Mouse (Mus musculus) forebrain, embryonic 15.5 days (tissue): ENCODE measurements around the gene Kat7. TPM values are rescaled to one million over a fixed set of nuclear protein-coding genes. Genes with fewer than 3 reads are reported as not detected.

Experiments used
- ATAC-seq: fragments of 200-750 bp; cut with Nextera tagmentation; replicated peaks from 2 replicates; pipeline ENCODE4 v1.8.0; 2017; ENCODE audit warnings: mild to moderate bottlenecking, moderate TSS enrichment, moderate library complexity
- H3K27ac ChIP-seq: fragments of 300-500 bp; sonication (generic); replicated peaks from 2 replicates; pipeline ENCODE4 v1.5.1; 2015; ENCODE audit warnings: mild to moderate bottlenecking, inconsistent platforms
- H3K27me3 ChIP-seq: fragments of 300-500 bp; sonication (generic); 2 replicates; pipeline ENCODE4 v1.6.1; 2015; ENCODE audit warnings: inconsistent platforms
- H3K36me3 ChIP-seq: fragments of 300-500 bp; sonication (generic); 2 replicates; pipeline ENCODE4 v1.6.1; 2015; ENCODE audit warnings: mild to moderate bottlenecking, inconsistent platforms
- H3K4me1 ChIP-seq: fragments of 300-500 bp; sonication (generic); 2 replicates; pipeline ENCODE4 v1.6.1; 2015; ENCODE audit warnings: inconsistent platforms
- H3K4me2 ChIP-seq: fragments of 300-500 bp; sonication (generic); replicated peaks from 2 replicates; pipeline ENCODE4 v1.6.1; 2015; ENCODE audit warnings: mild to moderate bottlenecking, inconsistent platforms
- H3K4me3 ChIP-seq: fragments of 300-500 bp; sonication (generic); 2 replicates; pipeline ENCODE4 v1.5.1; 2015; ENCODE audit warnings: mild to moderate bottlenecking, inconsistent platforms
- H3K9ac ChIP-seq: fragments of 300-500 bp; sonication (generic); replicated peaks from 2 replicates; pipeline ENCODE4 v1.6.1; 2015; ENCODE audit warnings: mild to moderate bottlenecking, inconsistent platforms
- H3K9me3 ChIP-seq: fragments of 300-500 bp; sonication (generic); 2 replicates; pipeline ENCODE4 v1.6.1; 2016; ENCODE audit warnings: inconsistent platforms
- WGBS: fragments of 180-500 bp; shearing (Covaris S2); methylation state at CpG from one replicate; pipeline ENCODE4 v1.1.7; 2015; ENCODE audit warnings: mixed read lengths; 5-methylcytosine and 5-hydroxymethylcytosine counted together
- polyA plus RNA-seq: library from polyadenylated mRNA; unstranded; fragments of >200 nt; fragmentation: Nextera tagmentation; extraction: Ambion mirVana; gene quantifications from 2 replicates; pipeline ENCODE4 v1.2.1, GENCODE M21; 2015

The Kat7 gene
- polyA plus RNA-seq, 1 experiment from 2014 or later = 75.7 TPM

- Histone ChIP-seq H3K36me3 (no peaks in the 10 kb centered on the region), H3K9ac (no peak overlapping the region), H3K4me1 (0 out of 2 replicates have a peak, but pooled peaks cover 3% of the 10 kb centered on the region), H3K9me3 (no peaks in the 10 kb centered on the region), H3K4me3 (no peak overlapping the region), H3K27ac (no peak overlapping the region), H3K4me2 (no peak overlapping the region), H3K27me3 (no peaks in the 10 kb centered on the region)
- WGBS = 77% methylated on average over 7 of the region's 7 CpGs
- no peak for ATAC-seq
Observed at GRCm38 (mm10) chr11:95245456-95245855, 64.6 kb downstream of the Kat7 start.

- Histone ChIP-seq H3K27me3 (no peaks in the 10 kb centered on the region), H3K27ac (no peak overlapping the region), H3K4me1 (0 out of 2 replicates have a peak, but pooled peaks cover 3% of the 10 kb centered on the region), H3K9me3 (no peaks in the 10 kb centered on the region), H3K9ac (no peak overlapping the region), H3K36me3 (no peaks in the 10 kb centered on the region), H3K4me3 (no peak overlapping the region), H3K4me2 (no peak overlapping the region)
- ATAC-seq = no peak
- 68% methylated on average over 6 of the region's 6 CpGs for WGBS
Observed at GRCm38 (mm10) chr11:95242653-95243052, 67.4 kb downstream of the Kat7 start.

- H3K36me3 ChIP-seq = no peaks in the 10 kb centered on the region
- no peak overlapping the region for H3K9ac ChIP-seq
- no peak for ATAC-seq
- H3K4me2 ChIP-seq = no peak overlapping the region
- no peak overlapping the region for H3K27ac ChIP-seq
- H3K27me3 ChIP-seq = no peaks in the 10 kb centered on the region
- no peak overlapping the region for H3K4me3 ChIP-seq
- no peaks in the 10 kb centered on the region for H3K9me3 ChIP-seq
- WGBS = 87% methylated on average over 6 of the region's 6 CpGs
- H3K4me1 ChIP-seq = no peaks in the 10 kb centered on the region
Observed at GRCm38 (mm10) chr11:95238477-95238876, 71.6 kb downstream of the Kat7 start.

- Histone ChIP-seq H3K36me3 (no peaks in the 10 kb centered on the region), H3K9me3 (no peaks in the 10 kb centered on the region), H3K4me3 (0 out of 2 replicates have a peak overlapping the region, but pooled peaks have one; percentile 13), H3K4me1 (0 out of 2 replicates have a peak, but pooled peaks cover 4% of the 10 kb centered on the region), H3K9ac (no peak overlapping the region), H3K27ac (no peak overlapping the region), H3K27me3 (no peaks in the 10 kb centered on the region), H3K4me2 (peak overlapping the region; percentile 32; the same call in 1 of the 2 replicates)
- 34% methylated on average over 6 of the region's 6 CpGs for WGBS
- ATAC-seq = 0 out of 2 replicates have a peak, but pooled peaks have one; percentile 8
Observed at GRCm38 (mm10) chr11:95232329-95232696, 77.7 kb downstream of the Kat7 start.

- Histone ChIP-seq H3K27me3 (no peaks in the 10 kb centered on the region), H3K27ac (no peak overlapping the region), H3K4me2 (peak overlapping the region; percentile 32), H3K4me1 (0 out of 2 replicates have a peak, but pooled peaks cover 4% of the 10 kb centered on the region), H3K4me3 (0 out of 2 replicates have a peak overlapping the region, but pooled peaks have one; percentile 13), H3K36me3 (no peaks in the 10 kb centered on the region), H3K9ac (no peak overlapping the region), H3K9me3 (no peaks in the 10 kb centered on the region)
- 7% methylated on average over 24 of the region's 24 CpGs for WGBS
- ATAC-seq = peak; percentile 64; the same call in 1 of the 2 replicates
Observed at GRCm38 (mm10) chr11:95231688-95232328, 78.2 kb downstream of the Kat7 start.

GRCm38 (mm10) chr11:95227467-95227866 is 82.6 kb downstream of the Kat7 start:
- no peaks in the 10 kb centered on the region for H3K36me3 ChIP-seq
- H3K9me3 ChIP-seq = no peaks in the 10 kb centered on the region
- H3K9ac ChIP-seq = no peak overlapping the region
- H3K4me3 ChIP-seq = no peak overlapping the region
- no peak overlapping the region for H3K4me2 ChIP-seq
- peaks cover 15% of the 10 kb centered on the region for H3K4me1 ChIP-seq
- H3K27me3 ChIP-seq = peaks cover 22% of the 10 kb centered on the region
- WGBS = 72% methylated on average over 5 of the region's 5 CpGs
- H3K27ac ChIP-seq = no peak overlapping the region
- ATAC-seq = no peak

- peaks cover 26% of the 10 kb centered on the region for H3K27me3 ChIP-seq
- no peaks in the 10 kb centered on the region for H3K36me3 ChIP-seq
- no peak overlapping the region for H3K27ac ChIP-seq
- H3K9me3 ChIP-seq = no peaks in the 10 kb centered on the region
- H3K4me3 ChIP-seq = no peak overlapping the region
- H3K9ac ChIP-seq = no peak overlapping the region
- ATAC-seq = no peak
- WGBS = 30% methylated on average over 7 of the region's 7 CpGs
- no peak overlapping the region for H3K4me2 ChIP-seq
- peaks cover 11% of the 10 kb centered on the region for H3K4me1 ChIP-seq
Observed at GRCm38 (mm10) chr11:95225448-95225847, 84.6 kb downstream of the Kat7 start.

Other genes starting within 250 kb of the Kat7 start
- 5.9 and 6.9 TPM in 2 replicates for gene Itga3, start 233.4 kb downstream of the Kat7 start, polyA plus RNA-seq
- gene Dlx3, start 190.1 kb downstream of the Kat7 start, polyA plus RNA-seq = not detected in 2 replicates
- not detected in 2 replicates for gene Dlx4, start 164.0 kb downstream of the Kat7 start, polyA plus RNA-seq
- not detected in 2 replicates for gene Tac4, start 48.7 kb downstream of the Kat7 start, polyA plus RNA-seq
- 3.0 and 3.5 TPM in 2 replicates for gene Fam117a, start 26.8 kb upstream of the Kat7 start, polyA plus RNA-seq
- gene Slc35b1, start 74.4 kb upstream of the Kat7 start, polyA plus RNA-seq = 150 and 155 TPM in 2 replicates
- 221 and 226 TPM in 2 replicates for gene Spop, start 103.8 kb upstream of the Kat7 start, polyA plus RNA-seq
- 6.3 and 6.9 TPM in 2 replicates for gene Nxph3, start 204.3 kb upstream of the Kat7 start, polyA plus RNA-seq